ENCODE assay signal across 1 mouse cellular context in the genomic region with DNA sequence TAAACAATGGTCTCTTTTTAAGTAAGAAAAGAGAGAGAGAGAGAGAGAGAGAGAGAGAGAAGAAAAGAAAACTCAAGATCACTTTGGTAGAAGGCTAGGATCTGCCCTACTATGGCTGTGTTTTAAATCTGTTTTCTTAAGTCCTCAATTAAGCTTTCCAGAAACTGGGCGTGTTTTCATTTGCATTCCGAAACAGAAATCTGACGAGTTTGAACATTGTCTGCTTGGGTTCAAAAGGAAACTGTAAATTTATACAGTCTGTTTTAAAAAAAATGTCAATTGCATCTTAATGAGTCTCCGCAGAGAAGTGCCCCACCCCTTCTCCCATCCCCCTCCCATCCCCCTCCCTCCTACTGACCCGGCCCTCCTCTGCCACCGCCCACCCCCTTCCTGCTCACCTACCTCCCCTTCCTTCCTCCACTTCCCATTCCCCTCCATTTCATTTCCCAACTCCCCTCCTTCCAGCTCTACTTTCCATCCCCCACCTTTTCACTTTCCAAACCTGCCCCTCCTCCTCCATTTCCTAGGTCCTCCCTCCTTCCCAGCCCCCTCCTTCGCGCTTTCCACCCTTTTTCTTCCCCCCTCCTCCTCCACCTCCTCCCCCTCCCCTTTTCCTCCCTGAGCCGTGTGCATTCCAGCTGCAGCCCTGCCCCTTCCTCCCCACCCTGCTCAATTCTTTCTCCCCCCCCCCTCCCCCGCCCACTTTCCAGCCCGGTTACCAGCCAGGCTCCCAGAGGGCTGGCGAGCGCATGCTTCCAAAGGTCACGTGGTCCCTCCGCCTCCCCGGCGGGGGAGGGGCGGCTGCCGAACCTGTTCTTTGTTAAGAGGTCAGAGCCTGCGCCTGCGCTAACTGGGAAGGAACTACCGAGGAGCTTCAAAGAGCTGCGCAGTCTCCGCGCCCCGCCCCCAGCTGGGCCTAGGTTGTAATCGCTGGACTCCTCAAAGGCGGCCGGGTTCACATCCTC.
TF ChIP-seq lines count a peak whose summit lies in the region.

No protein-coding gene starts in this region.

TF ChIP-seq in CH12.LX, 34 proteins besides CTCF, POLR2A, EP300 and RAD21 (continued from another document):
- TF ChIP-seq CHD1 (IDR thresholded peaks at IDR 0.05; ENCODE audit: low read depth, low read length), result no peak
- no peak for TF ChIP-seq ETS1 (conservative IDR thresholded peaks at IDR 0.05; ENCODE audit: low read depth, low read length)
- peak; percentile 99 for TF ChIP-seq MXI1 (IDR thresholded peaks at IDR 0.05; ENCODE audit: low read depth, low read length)
- peak; percentile 88 for TF ChIP-seq MAX (IDR thresholded peaks at IDR 0.05; ENCODE audit: low read length)
- 0 out of 2 replicates have a peak, but pooled peaks have one; percentile 30 for TF ChIP-seq SIN3A (IDR thresholded peaks at IDR 0.05; ENCODE audit: low read length)
- TF ChIP-seq ELF1 (IDR thresholded peaks at IDR 0.05; ENCODE audit: low read depth, low read length), result no peak
- no peak for TF ChIP-seq ZMIZ1 (IDR thresholded peaks at IDR 0.05; ENCODE audit: low read depth, low read length)
- peak; percentile 80; the same call in 1 of the 2 replicates for TF ChIP-seq CHD2 (IDR thresholded peaks at IDR 0.05; ENCODE audit: low read length)
- TF ChIP-seq MYC (IDR thresholded peaks at IDR 0.05; ENCODE audit: low read depth, low read length), result no peak
- TF ChIP-seq HCFC1 (IDR thresholded peaks at IDR 0.05; ENCODE audit: low read depth, low read length), result peak; percentile 35; the same call in 1 of the 2 replicates
- peak; percentile 83 for TF ChIP-seq USF2 (conservative IDR thresholded peaks at IDR 0.05; ENCODE audit: low read depth, low read length)
- TF ChIP-seq ZC3H11A (IDR thresholded peaks at IDR 0.05; ENCODE audit: low read depth, low read length), result no peak
- peak; percentile 71 for TF ChIP-seq BHLHE40 (IDR thresholded peaks at IDR 0.05; ENCODE audit: low read depth, low read length)
